Mouse (Mus musculus): ENCODE measurements around the gene Litaf. TPM values are rescaled to one million over a fixed set of nuclear protein-coding genes. Genes with fewer than 3 reads are reported as not detected.
"Not testable (repeated sequence)": the region's sequence is repeated elsewhere in the genome, so short reads cannot be mapped to it uniquely, and the experiment has no call there.

Litaf gene
- polyA plus RNA-seq, 1 experiment from 2014 or later: 47.7 TPM

DNA sequence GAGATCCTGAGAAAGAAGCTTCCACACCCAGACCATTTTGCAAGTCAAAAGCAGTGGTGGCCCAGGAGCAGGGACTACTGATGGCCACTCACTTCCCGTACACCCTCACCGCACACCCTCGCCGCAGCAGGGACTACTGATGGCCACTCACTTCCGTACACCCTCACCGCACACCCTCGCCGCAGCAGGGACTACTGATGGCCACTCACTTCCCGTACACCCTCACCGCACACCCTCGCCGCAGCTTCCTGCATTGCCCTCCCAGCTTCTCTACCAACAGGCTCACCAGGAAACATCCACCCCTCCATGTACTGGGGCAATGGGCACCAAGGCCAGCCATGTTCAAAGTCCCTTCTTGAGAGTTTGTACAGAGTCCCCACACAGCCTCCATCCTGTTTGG is 107.7 kb downstream of the Litaf start:
- WGBS: 89% methylated on average over 12 of the region's 12 CpGs
- not testable (repeated sequence) for H3K4me1 ChIP-seq; H3K4me2 ChIP-seq (replicated peaks); H3K27me3 ChIP-seq (replicated peaks); H3K9me3 ChIP-seq; H3K9ac ChIP-seq; ATAC-seq (ENCODE audit: low FRiP score, low read depth); H3K36me3 ChIP-seq; H3K27ac ChIP-seq; H3K4me3 ChIP-seq

DNA sequence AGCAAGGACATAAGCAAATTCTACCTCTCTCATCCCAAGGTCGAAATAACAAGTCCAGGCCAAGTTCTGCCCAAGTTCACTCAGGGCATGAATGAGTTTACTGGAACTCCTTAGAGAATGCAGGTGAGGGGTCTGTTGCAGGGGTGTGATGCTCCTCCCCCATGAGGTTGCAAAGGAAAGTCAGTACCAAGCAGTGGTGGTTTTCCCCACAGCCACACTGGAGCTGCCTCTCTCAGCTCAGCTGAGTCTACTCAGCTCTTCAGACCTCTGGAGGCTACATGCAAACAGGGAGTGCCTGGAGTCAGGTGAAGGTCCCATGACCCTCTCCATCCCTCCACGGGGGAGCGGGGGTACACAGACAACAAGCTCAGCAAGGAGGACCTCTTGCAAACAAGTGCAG is 108.2 kb downstream of the Litaf start:
- H3K27ac ChIP-seq: no peak overlapping the region
- WGBS: 80% methylated on average over 3 of the region's 3 CpGs
- no peak for ATAC-seq (ENCODE audit: low FRiP score, low read depth)
- no peak overlapping the region for H3K4me2 ChIP-seq (replicated peaks)
- no peaks in the 10 kb centered on the region for H3K27me3 ChIP-seq (replicated peaks)
- no peaks in the 10 kb centered on the region for H3K9me3 ChIP-seq
- no peak overlapping the region for H3K9ac ChIP-seq
- H3K36me3 ChIP-seq: peaks cover 8% of the 10 kb centered on the region; the same call in 1 of the 2 replicates
- peaks cover 5% of the 10 kb centered on the region for H3K4me1 ChIP-seq
- H3K4me3 ChIP-seq: no peak overlapping the region

DNA sequence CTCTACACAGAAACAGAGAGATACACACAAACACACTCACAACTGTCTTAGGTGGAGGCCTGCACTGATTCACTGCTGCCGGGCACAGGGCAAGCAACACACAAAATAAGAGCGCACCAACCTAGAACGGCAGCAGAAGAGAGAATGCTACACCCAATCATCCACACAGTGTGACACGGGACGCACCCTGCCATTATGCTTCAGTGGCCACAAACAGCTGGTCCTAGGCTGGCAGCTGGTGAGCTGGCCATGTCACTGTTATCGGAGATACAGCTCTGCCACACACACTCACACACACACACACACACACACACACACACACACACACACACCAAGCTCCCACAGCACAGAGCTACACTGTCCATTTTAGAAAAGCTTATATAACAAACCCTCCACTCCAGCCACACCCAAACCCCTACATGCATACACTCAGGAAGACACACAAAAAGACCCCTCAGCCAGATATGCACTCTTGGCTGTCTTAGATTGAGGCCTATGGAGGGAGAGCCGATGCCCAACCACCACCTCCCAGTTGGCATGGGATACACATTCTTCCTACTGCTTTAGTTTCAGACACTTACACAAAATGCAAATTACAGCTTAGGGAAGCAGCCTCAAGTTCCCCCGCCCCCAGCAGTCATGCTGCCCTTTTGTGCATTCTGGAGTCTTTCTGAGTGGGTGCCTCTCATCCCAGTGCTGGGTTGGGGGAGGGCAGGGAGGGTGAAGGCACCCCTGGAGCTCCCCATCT is 108.8 kb downstream of the Litaf start:
- peaks cover 5% of the 10 kb centered on the region for H3K4me1 ChIP-seq
- H3K4me2 ChIP-seq (replicated peaks): no peak overlapping the region
- peak; percentile 68 for ATAC-seq (ENCODE audit: low FRiP score, low read depth)
- 75% methylated on average over 8 of the region's 8 CpGs for WGBS
- no peak overlapping the region for H3K27ac ChIP-seq
- no peaks in the 10 kb centered on the region for H3K9me3 ChIP-seq
- H3K36me3 ChIP-seq: peaks cover 8% of the 10 kb centered on the region; the same call in 1 of the 2 replicates
- no peaks in the 10 kb centered on the region for H3K27me3 ChIP-seq (replicated peaks)
- H3K4me3 ChIP-seq: no peak overlapping the region
- no peak overlapping the region for H3K9ac ChIP-seq

DNA sequence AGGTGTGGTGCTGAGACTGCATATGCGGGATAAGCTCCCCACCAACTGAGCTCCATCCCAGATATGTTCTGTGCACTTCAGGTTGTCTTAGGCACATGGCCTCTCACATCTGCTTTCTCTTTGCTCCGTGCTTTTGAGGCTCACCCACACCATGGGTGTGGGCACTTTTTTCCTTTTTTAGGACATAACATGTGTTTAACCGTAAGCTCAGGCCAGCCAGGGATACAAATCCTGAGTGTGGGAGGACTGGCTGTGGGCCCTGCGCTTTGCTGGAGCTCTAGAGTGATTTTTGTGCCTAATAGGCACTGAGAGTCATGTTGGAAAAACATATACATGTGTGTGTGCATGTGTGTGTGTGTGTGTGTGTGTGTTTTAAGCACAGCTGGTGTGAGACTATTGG is 110.9 kb downstream of the Litaf start:
- Histone ChIP-seq H3K4me2 (replicated peaks) (no peak overlapping the region), H3K4me1 (peaks cover 5% of the 10 kb centered on the region), H3K27ac (no peak overlapping the region), H3K4me3 (no peak overlapping the region), H3K9ac (no peak overlapping the region), H3K27me3 (replicated peaks) (no peaks in the 10 kb centered on the region), H3K9me3 (no peaks in the 10 kb centered on the region), H3K36me3 (no peaks in the 10 kb centered on the region)
- WGBS: 88% methylated on average over 4 of the region's 4 CpGs
- no peak for ATAC-seq (ENCODE audit: low FRiP score, low read depth)

DNA sequence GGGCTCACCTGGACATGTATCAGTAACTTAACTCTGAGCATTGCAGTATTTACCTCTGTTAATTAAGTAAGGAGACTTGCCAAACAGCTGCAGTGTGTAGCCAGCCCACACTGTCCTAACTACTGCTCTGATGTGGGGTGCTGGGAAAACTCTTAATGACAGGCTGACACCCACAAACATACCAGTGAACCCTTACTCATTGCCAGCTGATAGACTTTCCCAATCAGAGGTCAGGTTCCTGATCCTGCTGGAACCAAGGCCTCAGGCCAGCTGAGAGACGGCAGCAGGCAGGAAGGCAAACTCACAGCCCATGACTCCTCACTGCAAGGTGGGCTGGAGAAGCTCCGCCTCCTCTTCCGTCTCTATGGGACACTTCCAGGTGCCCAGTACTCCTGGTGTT is 113.1 kb downstream of the Litaf start:
- H3K27me3 ChIP-seq (replicated peaks): no peaks in the 10 kb centered on the region
- H3K4me3 ChIP-seq: no peak overlapping the region
- H3K4me1 ChIP-seq: peaks cover 5% of the 10 kb centered on the region
- H3K9ac ChIP-seq: no peak overlapping the region
- ATAC-seq (ENCODE audit: low FRiP score, low read depth): no peak
- H3K36me3 ChIP-seq: no peaks in the 10 kb centered on the region
- no peak overlapping the region for H3K27ac ChIP-seq
- WGBS: 88% methylated on average over 3 of the region's 3 CpGs
- H3K9me3 ChIP-seq: no peaks in the 10 kb centered on the region
- no peak overlapping the region for H3K4me2 ChIP-seq (replicated peaks)

DNA sequence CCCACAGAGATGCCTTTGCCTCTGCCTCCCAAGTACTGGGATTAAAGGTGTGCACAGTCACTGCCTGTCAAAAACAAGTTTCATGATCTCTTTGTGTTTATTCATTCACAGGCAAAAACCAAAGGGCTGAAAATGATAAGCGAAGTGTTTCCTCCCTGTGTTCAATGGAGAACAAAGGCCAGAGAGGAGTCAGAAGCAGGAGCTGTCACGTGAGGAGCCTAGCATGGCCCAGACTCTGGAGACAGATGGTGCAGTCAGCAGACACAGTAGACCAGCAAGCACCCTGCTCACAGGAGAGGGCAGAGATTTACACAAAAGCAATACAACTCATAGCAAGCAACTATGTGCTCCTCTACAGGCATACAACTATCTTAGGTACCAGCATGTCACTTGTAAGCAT is 113.9 kb downstream of the Litaf start:
- H3K9ac ChIP-seq: no peak overlapping the region
- no peaks in the 10 kb centered on the region for H3K9me3 ChIP-seq
- H3K4me1 ChIP-seq: peaks cover 5% of the 10 kb centered on the region
- H3K27ac ChIP-seq: no peak overlapping the region
- H3K4me3 ChIP-seq: no peak overlapping the region
- ATAC-seq (ENCODE audit: low FRiP score, low read depth): no peak
- 62% methylated on average over 2 of the region's 2 CpGs for WGBS
- no peaks in the 10 kb centered on the region for H3K36me3 ChIP-seq
- H3K27me3 ChIP-seq (replicated peaks): no peaks in the 10 kb centered on the region
- no peak overlapping the region for H3K4me2 ChIP-seq (replicated peaks)

DNA sequence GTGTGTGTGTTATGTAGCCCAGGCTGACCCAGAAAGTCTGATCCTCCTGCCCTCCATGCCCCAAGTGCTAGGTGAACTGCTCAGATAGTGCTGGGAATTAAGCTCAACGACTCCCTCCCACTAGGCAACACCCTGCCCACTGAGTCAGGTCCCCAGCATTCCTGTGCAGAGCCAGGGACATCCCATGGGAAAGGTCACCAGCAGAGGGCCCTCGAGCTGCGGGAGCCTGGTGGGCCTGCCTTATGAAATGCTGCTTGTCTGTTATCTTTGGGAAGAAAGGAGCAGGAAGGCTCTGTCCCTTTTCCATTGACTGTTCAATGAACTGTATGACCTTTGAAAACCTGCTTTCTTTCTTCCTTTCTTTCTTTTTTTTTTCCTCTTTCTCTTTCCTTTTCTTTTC is 114.4 kb downstream of the Litaf start:
- H3K36me3 ChIP-seq: no peaks in the 10 kb centered on the region
- no peak overlapping the region for H3K4me3 ChIP-seq
- H3K4me2 ChIP-seq (replicated peaks): no peak overlapping the region
- H3K9me3 ChIP-seq: no peaks in the 10 kb centered on the region
- peaks cover under 1% of the 10 kb centered on the region; the same call in 1 of the 2 replicates for H3K4me1 ChIP-seq
- WGBS: 9% methylated on average over 3 of the region's 3 CpGs
- no peak overlapping the region for H3K27ac ChIP-seq
- no peak for ATAC-seq (ENCODE audit: low FRiP score, low read depth)
- H3K27me3 ChIP-seq (replicated peaks): no peaks in the 10 kb centered on the region
- no peak overlapping the region for H3K9ac ChIP-seq

DNA sequence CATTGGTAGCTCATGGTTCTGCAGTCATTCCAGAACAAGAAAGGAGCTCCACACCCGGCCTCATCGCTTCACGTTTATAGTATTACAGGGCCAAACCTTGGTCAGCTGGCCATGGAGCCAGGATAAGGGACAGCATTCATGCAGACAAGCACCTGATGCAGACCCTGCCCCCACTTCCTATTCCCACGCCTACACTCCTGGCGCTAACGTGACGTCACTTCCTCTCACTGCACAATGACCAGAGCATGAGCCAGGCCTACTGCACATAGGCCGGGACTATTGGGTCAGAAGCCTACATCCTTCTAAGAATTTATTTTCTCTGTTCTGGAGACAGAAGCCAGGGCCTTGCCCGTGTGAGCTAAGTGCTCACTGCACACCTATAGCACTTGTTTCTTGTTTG is 115.4 kb downstream of the Litaf start:
- ATAC-seq (ENCODE audit: low FRiP score, low read depth): no peak

DNA sequence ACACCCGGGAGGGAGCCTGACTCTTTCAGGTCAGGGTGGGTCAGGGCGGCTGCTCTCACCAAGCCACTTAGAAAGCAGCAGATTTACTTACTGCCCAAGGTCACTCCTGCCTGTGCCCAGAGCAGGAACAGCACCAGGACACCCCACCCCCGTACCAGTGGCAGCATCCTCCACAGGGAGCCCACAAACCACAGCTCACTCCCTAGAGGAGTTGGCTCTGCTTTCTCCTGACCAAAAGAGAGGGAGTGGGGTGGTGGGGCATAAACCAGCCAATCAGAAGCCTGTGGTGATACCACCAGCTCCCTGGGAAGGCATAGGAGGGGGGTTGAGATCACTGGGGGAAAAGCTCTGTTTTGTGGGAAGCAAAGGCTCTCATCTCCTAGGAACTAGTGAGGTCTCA is 118.2 kb downstream of the Litaf start:
- Histone ChIP-seq H3K27me3 (replicated peaks) (no peaks in the 10 kb centered on the region), H3K27ac (no peak overlapping the region)
- WGBS: 28% methylated on average over 3 of the region's 3 CpGs

More for the DNA sequence above, 115.4 kb downstream of the Litaf start:
- Histone ChIP-seq H3K27ac (no peak overlapping the region), H3K36me3 (no peaks in the 10 kb centered on the region), H3K27me3 (replicated peaks) (no peaks in the 10 kb centered on the region), H3K4me2 (replicated peaks) (no peak overlapping the region), H3K4me3 (no peak overlapping the region), H3K4me1 (no peaks in the 10 kb centered on the region), H3K9me3 (no peaks in the 10 kb centered on the region), H3K9ac (no peak overlapping the region)
- 87% methylated on average over 9 of the region's 9 CpGs for WGBS

DNA sequence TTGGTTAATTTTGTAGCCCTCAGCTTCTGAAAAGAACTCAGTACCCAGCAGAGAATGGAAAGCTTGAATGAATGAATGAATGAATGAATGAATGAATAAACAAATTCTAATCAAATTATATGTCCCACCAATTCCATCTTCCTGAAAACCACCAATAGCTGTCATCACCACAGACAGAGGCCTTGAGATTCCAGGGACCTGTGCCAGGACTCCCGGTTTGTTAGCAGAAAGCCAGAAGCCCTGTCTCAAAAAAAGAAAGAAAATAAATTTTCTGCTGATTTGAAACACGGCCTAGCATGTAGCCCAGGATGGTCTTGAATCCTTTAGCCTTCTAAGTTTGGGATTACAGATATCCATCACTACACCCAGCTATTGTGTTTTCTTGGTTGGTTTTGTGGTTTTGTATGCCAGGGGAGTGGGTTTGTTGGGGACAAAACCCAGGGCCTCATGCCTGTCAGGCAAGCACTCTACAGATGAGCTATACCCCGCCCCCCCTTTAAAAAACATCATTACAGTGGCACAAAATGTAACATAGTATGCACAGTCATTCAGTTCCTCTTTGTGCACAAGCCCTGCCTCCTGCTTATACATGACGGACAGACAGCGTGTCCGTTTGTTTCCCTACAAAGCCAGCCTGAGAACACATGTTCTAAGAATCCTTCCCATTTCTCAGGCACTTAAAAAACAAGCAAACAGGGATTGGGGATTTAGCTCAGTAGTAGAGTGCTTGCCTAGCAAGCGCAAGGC is 120.4 kb downstream of the Litaf start:
- no peak for ATAC-seq (ENCODE audit: low FRiP score, low read depth)
- H3K27me3 ChIP-seq (replicated peaks): no peaks in the 10 kb centered on the region
- WGBS: 83% methylated on average over 7 of the region's 7 CpGs
- no peaks in the 10 kb centered on the region for H3K36me3 ChIP-seq
- H3K4me2 ChIP-seq (replicated peaks): no peak overlapping the region
- H3K4me1 ChIP-seq: no peaks in the 10 kb centered on the region
- no peak overlapping the region for H3K27ac ChIP-seq
- H3K9ac ChIP-seq: no peak overlapping the region
- H3K4me3 ChIP-seq: no peak overlapping the region
- no peaks in the 10 kb centered on the region for H3K9me3 ChIP-seq

More for the DNA sequence above, 118.2 kb downstream of the Litaf start:
- no peak for ATAC-seq (ENCODE audit: low FRiP score, low read depth)
- Histone ChIP-seq H3K4me1 (no peaks in the 10 kb centered on the region), H3K9me3 (no peaks in the 10 kb centered on the region), H3K36me3 (no peaks in the 10 kb centered on the region), H3K9ac (no peak overlapping the region), H3K4me3 (no peak overlapping the region), H3K4me2 (replicated peaks) (no peak overlapping the region)

DNA sequence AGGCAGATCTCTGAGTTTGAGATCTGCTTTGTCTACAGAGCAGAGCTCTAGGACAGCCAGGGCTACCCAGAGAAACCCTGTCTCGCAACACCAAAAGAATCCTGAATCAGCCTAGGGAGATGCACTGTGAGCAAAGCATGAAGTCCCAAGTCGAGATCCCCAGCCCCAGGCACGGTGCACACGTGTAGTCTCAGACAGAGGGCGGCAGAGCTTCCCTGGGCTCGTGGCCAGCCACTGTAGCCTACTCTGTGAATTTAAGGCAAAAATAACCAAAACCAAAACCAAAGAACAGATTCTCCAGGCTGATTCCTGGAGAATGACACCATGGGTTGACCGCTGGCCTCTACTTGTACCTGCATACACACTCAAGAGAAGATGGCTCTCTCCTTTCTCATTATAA is 121.4 kb downstream of the Litaf start:
- Histone ChIP-seq H3K27me3 (replicated peaks) (no peaks in the 10 kb centered on the region), H3K9me3 (no peaks in the 10 kb centered on the region), H3K36me3 (no peaks in the 10 kb centered on the region), H3K4me1 (no peaks in the 10 kb centered on the region), H3K4me2 (replicated peaks) (no peak overlapping the region), H3K9ac (no peak overlapping the region), H3K4me3 (no peak overlapping the region), H3K27ac (no peak overlapping the region)
- 80% methylated on average over 7 of the region's 7 CpGs for WGBS
- no peak for ATAC-seq (ENCODE audit: low FRiP score, low read depth)

DNA sequence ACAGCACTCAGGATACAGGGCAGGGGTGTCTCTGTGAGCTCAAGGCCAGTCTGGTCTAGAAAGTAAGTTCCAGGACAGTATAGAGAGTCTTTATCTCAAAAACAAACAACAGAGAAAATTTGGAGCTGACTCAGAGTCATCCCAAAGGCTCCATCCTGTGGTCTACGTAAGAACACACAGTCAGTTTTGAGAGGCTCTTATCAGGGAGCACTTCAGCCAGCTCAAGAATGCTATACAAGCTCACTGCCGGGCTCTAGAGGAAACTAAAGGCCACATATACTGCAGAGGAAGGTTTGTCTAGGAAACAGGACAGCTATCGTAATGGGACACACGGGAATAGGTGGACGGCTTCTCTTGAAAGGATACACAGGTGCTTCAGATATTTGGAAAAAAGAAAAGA is 122.7 kb downstream of the Litaf start:
- Histone ChIP-seq H3K9me3 (no peaks in the 10 kb centered on the region), H3K4me1 (no peaks in the 10 kb centered on the region), H3K36me3 (no peaks in the 10 kb centered on the region), H3K27ac (no peak overlapping the region), H3K4me2 (replicated peaks) (no peak overlapping the region), H3K27me3 (replicated peaks) (no peaks in the 10 kb centered on the region), H3K9ac (no peak overlapping the region), H3K4me3 (no peak overlapping the region)
- WGBS: 71% methylated on average over 5 of the region's 5 CpGs
- ATAC-seq (ENCODE audit: low FRiP score, low read depth): no peak
